Mouse (Mus musculus) neutrophil, adult 5-6 weeks (primary cell): ENCODE data around the gene Ulk3. TPM values are rescaled to one million over a fixed set of nuclear protein-coding genes. Genes with fewer than 3 reads are reported as not detected.

ENCODE experiments used
- ATAC-seq: fragments of 151-379, 151-347 bp; 2 replicates; pipeline ENCODE4 v1.8.0; 2017; ENCODE audit warnings: mild to moderate bottlenecking, moderate TSS enrichment; ENCODE audit not compliant: insufficient number of reproducible peaks, poor library complexity, low FRiP score, severe bottlenecking; ENCODE audit errors: extremely low read depth
- total RNA-seq: library from RNA; stranded (forward); fragments of 200-1000 nt; gene quantifications from 2 replicates; pipeline ENCODE4 v1.2.3, GENCODE M21; 2017

Ulk3 gene
- total RNA-seq, 1 experiment from 2014 or later: 34.4 TPM

- ATAC-seq: no peak
Observed at GRCm38 (mm10) chr9:57564609-57565008, 24.6 kb upstream of the Ulk3 start.

DNA sequence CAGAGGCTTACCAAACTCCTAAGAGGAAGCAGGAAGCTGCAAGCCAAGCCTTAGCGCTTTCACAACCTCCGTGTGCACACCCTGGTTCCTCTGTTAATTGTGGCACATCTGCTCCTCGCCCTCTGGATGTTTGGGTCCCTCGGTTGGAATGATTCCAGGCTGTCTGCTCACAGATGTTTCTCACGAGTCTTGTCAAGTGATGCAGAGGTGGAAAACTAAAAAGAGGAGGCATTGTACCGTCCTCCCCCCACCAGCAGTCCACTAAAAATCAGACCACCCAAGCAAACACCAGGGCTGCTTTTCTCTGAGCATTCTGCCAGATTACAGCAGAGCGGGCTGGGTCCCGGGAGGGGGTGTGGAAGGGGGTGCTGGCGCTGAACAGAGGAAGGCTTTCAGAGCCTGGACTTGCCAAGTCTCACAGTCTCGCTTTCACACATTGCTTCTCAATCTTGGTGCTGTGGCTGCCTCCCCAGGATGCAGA lies 23.5 kb upstream of the Ulk3 start:
- ATAC-seq: no peak; the same call in 1 of the 2 replicates

DNA sequence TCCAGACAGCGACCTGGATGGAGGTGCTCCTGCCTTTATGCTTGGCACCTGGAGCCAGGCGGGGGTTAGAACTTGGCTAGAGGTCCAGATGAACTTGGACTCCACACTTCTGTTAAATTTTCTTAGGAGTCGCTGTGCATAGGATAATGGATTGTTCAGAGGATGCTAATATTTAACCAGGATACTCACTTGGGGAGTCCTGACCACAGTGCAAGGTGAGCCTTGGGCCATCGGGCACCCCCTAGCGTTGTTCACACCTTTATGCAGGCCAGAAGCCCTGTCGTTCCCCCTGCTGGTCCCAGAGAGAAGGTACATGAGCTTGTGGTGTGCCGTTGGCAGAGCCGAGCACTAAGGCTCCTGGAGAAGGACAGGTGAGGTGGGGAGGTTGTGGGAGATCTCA lies 22.4 kb upstream of the Ulk3 start:
- ATAC-seq: no peak

GRCm38 (mm10) chr9:57568500-57568899 lies 20.8 kb upstream of the Ulk3 start:
- no peak for ATAC-seq

GRCm38 (mm10) chr9:57574397-57574796 lies 14.9 kb upstream of the Ulk3 start:
- no peak for ATAC-seq

DNA sequence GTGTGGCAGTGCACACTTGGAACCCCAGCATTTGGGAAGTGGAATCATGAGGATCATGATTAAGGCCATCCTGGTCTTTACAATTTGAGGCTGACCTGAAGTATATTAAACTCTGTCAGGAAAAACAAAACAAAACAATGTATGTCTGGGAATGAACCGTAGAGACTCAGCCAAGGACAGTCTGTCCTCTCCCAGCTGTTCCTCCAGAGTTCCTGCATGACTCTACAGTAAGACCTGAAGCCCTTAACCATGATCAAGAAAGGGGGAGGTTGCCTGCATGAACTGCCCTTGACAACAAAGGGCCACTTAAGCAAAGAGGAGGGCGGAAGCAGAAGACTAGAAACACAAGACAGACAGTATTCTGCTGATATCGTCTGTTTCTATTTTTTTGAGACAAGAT lies 13.7 kb upstream of the Ulk3 start:
- ATAC-seq: no peak

GRCm38 (mm10) chr9:57577144-57577849 lies 12.0 kb upstream of the Ulk3 start:
- ATAC-seq: no peak

DNA sequence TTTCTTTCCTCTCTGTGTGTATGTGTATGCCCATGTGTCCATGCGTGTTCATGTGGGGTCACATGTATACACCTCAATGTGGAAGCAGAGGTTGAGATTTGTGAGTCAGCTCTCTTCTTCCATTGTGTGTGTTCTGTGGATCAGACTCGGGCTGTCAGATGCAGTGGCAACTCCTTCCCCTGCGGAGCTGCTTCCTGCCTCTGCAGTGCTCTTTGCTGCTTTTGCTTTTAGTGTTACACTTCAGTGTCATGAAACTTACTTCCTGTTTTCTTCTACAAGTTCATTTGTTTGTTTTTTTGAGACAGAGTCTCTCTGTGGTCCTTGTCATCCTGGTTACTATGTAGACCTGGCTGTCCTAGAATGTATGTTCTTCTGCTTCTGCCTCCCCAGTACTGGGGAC lies 4.3 kb upstream of the Ulk3 start:
- no peak for ATAC-seq

DNA sequence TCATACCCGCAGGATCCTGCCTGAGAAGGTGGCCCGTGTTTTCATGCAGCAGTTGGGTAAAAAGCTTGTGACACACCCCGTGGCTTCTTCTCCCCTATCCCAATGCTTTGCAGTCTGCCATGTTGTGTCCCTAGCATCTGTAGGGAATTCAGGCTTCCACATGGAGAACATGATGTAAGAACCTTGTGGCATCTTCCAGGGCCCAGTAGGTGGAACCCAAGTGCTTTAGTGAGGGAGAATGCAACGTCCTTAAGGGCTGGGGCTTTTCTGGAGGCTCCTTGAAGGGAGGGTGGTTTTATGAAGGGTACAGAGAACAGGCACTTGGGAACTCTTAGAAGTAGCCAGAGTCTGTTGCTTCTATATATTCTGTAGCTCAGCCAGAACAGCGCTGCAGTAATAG lies 1.5 kb downstream of the Ulk3 start:
- no peak for ATAC-seq

GRCm38 (mm10) chr9:57593454-57594173 lies 4.4 kb downstream of the Ulk3 start:
- no peak for ATAC-seq

DNA sequence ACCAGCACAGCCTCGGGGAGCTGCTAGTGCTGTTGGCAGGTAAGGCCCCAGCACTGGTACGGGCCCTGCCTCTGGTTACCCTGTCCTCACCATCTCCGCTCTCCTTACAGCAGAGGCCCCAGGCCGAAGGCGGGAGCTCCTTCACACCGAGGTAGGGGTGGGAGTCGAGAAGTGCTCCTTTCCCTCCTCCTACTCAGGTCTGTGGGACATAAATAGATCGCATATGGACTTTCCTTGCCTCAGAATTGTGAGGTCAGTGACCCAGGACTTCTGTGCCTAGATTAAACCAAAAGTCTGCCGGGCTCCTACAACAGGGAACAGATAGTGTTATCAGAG lies 4.9 kb downstream of the Ulk3 start:
- ATAC-seq: no peak

DNA sequence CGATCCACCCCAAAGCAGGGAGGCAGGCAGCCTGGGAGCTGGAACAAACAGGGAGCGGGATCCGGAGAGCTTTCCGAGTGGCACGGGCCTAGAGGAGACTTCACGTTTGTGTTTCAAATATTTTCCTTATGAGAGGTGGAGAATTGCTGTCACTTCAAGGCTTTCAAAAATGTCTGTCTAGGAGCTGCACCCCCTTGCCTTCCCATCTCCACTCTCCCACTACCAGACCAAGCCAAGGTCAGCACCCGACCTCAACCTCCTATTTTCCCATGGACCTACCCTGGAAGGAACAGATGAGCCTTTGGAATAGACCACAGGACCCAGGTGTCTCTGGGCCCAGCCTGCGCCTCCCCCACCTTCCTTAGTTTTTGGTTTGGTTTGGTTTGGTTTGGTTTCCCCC lies 8.0 kb downstream of the Ulk3 start:
- ATAC-seq: no peak

- no peak for ATAC-seq
Observed at GRCm38 (mm10) chr9:57597929-57598382, 8.7 kb downstream of the Ulk3 start.

- no peak for ATAC-seq
Observed at GRCm38 (mm10) chr9:57598851-57599563, 9.8 kb downstream of the Ulk3 start.

DNA sequence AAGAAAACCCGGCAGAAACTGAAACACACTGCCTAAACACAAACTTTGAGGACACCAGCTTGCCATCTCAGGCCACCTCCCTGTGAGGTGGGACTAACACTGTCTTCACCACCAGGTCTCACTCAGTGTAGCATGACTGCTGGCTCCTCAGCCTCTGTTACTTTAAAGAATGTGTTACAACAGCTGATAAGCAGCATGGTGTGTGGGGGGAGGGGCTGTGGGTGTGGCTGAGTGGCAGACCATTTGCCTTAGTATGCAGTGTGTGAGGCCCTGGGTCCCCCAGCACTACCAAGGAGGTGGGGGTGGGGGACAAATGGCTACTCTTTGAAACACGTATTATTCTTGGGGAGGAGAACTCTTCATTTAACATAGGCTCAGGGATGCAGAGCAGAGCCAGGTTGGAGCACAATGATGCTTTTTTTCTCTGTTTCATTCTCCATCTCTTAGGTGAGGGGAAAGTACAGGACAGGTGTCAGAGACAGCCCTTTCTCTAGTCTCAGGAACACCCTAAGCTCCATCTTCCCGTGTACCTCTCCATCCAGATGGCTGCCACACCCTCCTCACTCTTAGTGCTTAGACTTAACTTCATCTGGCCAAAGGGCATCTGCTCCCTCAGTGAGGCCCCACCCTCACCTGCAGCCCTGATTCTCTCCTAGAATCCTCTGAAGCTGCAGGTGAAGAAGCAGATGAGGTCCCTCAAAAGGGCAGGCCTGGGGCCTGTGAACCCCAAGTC lies 11.5 kb downstream of the Ulk3 start:
- ATAC-seq: no peak

- ATAC-seq: no peak
Observed at GRCm38 (mm10) chr9:57601353-57601706, 12.1 kb downstream of the Ulk3 start.

- no peak for ATAC-seq
Observed at GRCm38 (mm10) chr9:57602098-57602497, 12.8 kb downstream of the Ulk3 start.

DNA sequence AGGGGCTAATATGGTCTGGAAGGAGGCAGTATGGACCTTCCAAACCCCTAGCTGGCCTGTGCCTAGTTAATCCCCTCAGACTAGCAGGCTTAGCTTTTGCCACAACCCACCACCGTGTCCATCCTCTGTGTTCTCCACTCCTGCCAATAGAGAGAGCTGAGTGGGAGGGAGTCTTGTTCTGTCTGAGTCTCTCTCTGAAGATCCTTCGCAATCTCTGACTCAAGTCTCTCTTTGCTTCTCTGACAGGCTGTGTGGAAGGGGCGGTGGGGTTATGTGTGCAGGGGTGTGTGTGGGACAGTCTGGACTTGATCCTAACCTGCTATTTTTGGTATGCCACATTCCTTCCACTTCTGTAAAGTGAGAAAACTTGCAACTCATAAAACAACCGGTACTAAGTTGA lies 15.6 kb downstream of the Ulk3 start:
- ATAC-seq: no peak

GRCm38 (mm10) chr9:57605503-57605902 lies 16.3 kb downstream of the Ulk3 start:
- ATAC-seq: no peak
